Mouse (Mus musculus) kidney, embryonic 14.5 days (tissue): ENCODE measurements around the gene Trpm5. TPM values are rescaled to one million over a fixed set of nuclear protein-coding genes. Genes with fewer than 3 reads are reported as not detected.

ENCODE experiments used
- ATAC-seq: fragments of 200-750 bp; cut with Nextera tagmentation; 2 replicates; pipeline ENCODE4 v1.8.0; 2017; ENCODE audit warnings: moderate number of reproducible peaks, mild to moderate bottlenecking, moderate TSS enrichment, moderate library complexity; ENCODE audit not compliant: low FRiP score, low TSS enrichment
- H3K27ac ChIP-seq: fragments of 300-500 bp; sonication (generic); 2 replicates; pipeline ENCODE4 v1.5.1; 2014; ENCODE audit warnings: low read depth, mild to moderate bottlenecking, low read length, moderate library complexity, mixed read lengths
- H3K27me3 ChIP-seq: fragments of 300-500 bp; sonication (generic); 2 replicates; pipeline ENCODE4 v1.6.1; 2014; ENCODE audit warnings: mild to moderate bottlenecking, low read length; ENCODE audit not compliant: control insufficient read depth, insufficient read depth
- H3K36me3 ChIP-seq: fragments of 300-500 bp; sonication (generic); 2 replicates; pipeline ENCODE4 v1.6.1; 2014; ENCODE audit warnings: low read length, mixed read lengths; ENCODE audit not compliant: control insufficient read depth, insufficient read depth
- H3K4me1 ChIP-seq: fragments of 300-500 bp; sonication (generic); 2 replicates; pipeline ENCODE4 v1.6.1; 2014; ENCODE audit warnings: low read length, mixed read lengths; ENCODE audit not compliant: control insufficient read depth, insufficient read depth
- H3K4me2 ChIP-seq: fragments of 300-500 bp; sonication (generic); replicated peaks from 2 replicates; pipeline ENCODE4 v1.6.1; 2014; ENCODE audit warnings: low read depth, mild to moderate bottlenecking, low read length
- H3K4me3 ChIP-seq: fragments of 300-500 bp; sonication (generic); 2 replicates; pipeline ENCODE4 v1.5.1; 2014; ENCODE audit warnings: mild to moderate bottlenecking, low read length
- H3K9ac ChIP-seq: fragments of 300-500 bp; sonication (generic); 2 replicates; pipeline ENCODE4 v1.6.1; 2014; ENCODE audit warnings: low read depth, mild to moderate bottlenecking, low read length, moderate library complexity
- H3K9me3 ChIP-seq: fragments of 300-500 bp; sonication (generic); 2 replicates; pipeline ENCODE4 v1.6.1; 2016; ENCODE audit warnings: low read length; ENCODE audit not compliant: control insufficient read depth
- WGBS: fragments of 180-500 bp; shearing (Covaris S2); extraction: QIAGEN DNeasy Blood & Tissue Kit; methylation state at CpG from one replicate; pipeline ENCODE4 v1.1.7; 2014; 5-methylcytosine and 5-hydroxymethylcytosine counted together
- polyA plus RNA-seq: library from polyadenylated mRNA; unstranded; fragments of >200 nt; fragmentation: Nextera tagmentation; extraction: Ambion mirVana; gene quantifications from 2 replicates; pipeline ENCODE4 v1.2.1, GENCODE M21; 2014

Trpm5 gene
- polyA plus RNA-seq, 1 experiment from 2014 or later: 4.4 TPM

DNA sequence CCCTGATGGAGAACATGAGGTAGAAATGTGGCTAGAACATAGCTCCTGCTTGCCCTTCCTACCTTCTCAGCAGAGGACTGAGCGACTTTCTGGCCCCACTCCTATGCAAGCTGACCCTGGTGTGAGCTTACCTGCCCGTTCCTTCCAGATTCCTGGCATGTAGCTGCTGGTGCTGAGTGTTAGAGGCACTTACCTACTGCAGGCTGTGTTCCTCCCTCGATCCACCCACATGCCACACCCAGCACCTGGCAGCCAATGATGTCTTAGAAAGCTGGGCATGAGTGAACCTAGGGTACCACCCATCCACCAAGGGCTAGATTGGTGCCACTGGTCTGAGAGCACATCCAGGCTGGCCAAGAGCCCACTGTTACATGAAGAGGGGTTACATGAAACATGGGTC lies 595 bp downstream of the Trpm5 start:
- no peaks in the 10 kb centered on the region; the same call in 1 of the 2 replicates for H3K27me3 ChIP-seq
- 76% methylated on average over 3 of the region's 3 CpGs for WGBS
- no peak overlapping the region for H3K9ac ChIP-seq
- H3K27ac ChIP-seq: no peak overlapping the region
- H3K9me3 ChIP-seq: no peaks in the 10 kb centered on the region
- ATAC-seq: no peak
- H3K4me2 ChIP-seq: no peak overlapping the region
- no peak overlapping the region for H3K4me3 ChIP-seq
- H3K36me3 ChIP-seq: no peaks in the 10 kb centered on the region
- no peaks in the 10 kb centered on the region for H3K4me1 ChIP-seq

DNA sequence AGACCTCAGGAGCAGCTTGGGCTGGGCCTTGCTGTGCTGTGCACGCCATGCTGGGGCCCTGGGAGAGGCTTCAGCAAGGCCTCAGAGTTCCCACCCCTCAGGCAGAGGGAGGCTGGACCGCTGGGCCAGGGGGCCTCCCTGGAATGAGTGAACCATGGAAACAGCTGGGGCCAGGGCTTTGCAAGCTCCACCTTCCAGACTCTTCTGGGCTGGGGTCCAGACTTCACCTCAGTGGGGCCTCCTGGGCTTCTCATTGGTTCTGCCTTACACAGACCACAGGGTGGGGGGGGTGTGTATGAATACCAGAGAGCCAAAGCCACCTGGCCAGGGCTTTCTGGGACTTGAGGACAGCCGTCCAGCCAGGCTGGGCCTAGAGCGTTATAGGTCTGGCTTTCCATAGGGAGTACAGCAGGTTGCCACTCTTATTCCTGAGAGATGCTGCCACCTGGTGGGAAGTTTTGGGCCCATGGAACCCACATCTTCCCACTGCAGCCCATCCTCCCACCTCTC lies 7.3 kb downstream of the Trpm5 start:
- peak; percentile 90 for ATAC-seq
- H3K4me3 ChIP-seq: peak overlapping the region; percentile 13; the same call in 1 of the 2 replicates
- 16% methylated on average over 4 of the region's 4 CpGs for WGBS
- H3K27me3 ChIP-seq: no peaks in the 10 kb centered on the region
- H3K27ac ChIP-seq: peak overlapping the region; percentile 80; the same call in 1 of the 2 replicates
- no peaks in the 10 kb centered on the region for H3K9me3 ChIP-seq
- peak overlapping the region; percentile 31 for H3K4me2 ChIP-seq
- H3K36me3 ChIP-seq: no peaks in the 10 kb centered on the region; the same call in 1 of the 2 replicates
- 0 out of 2 replicates have a peak, but pooled peaks cover 7% of the 10 kb centered on the region for H3K4me1 ChIP-seq
- H3K9ac ChIP-seq: peak overlapping the region; percentile 42; the same call in 1 of the 2 replicates

DNA sequence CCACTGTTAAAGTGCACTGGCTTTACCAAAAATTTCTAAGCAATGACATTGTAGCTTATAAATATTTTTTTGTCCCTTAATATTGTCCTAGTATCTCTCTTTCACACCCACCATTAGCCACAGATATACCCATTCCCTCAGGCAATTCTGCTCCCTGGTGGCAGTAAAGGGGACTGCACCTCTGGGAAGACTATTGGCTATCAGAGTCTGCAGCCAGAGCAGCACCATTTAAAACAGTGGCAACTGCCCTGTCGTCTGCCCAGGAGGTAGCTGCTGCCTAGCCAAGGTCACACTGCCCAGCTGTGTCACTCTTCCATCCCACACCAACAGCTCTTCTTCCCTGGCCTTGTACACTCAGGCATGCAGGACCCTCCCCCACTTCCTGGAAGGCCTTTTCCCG lies 8.1 kb downstream of the Trpm5 start:
- peak; percentile 24; the same call in 1 of the 2 replicates for ATAC-seq
- peak overlapping the region; percentile 80; the same call in 1 of the 2 replicates for H3K27ac ChIP-seq
- H3K9me3 ChIP-seq: no peaks in the 10 kb centered on the region
- H3K4me2 ChIP-seq: peak overlapping the region; percentile 31
- WGBS: 42% methylated on average over 2 of the region's 2 CpGs
- peak overlapping the region; percentile 42; the same call in 1 of the 2 replicates for H3K9ac ChIP-seq
- 0 out of 2 replicates have a peak, but pooled peaks cover 7% of the 10 kb centered on the region for H3K4me1 ChIP-seq
- no peaks in the 10 kb centered on the region for H3K27me3 ChIP-seq
- no peaks in the 10 kb centered on the region; the same call in 1 of the 2 replicates for H3K36me3 ChIP-seq
- peak overlapping the region; percentile 13; the same call in 1 of the 2 replicates for H3K4me3 ChIP-seq

DNA sequence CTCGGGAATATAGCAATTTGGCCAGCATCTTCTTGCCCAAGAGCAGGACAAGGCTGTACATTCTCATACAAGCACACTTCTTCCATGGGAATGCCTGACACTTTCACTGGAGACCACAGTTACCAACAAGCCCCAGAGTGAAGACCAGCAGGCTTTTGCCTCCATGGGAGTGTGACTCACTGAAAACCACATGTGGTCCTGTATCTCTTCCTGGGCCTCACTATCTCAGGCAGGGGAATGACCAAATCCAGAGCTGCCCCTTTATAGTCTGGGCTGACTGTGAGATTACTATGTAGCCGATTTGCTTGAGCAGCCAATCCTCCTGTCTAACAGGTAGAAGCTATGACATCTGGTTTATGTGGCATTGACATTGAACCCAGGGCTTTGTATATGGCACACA lies 10.7 kb downstream of the Trpm5 start:
- 0 out of 2 replicates have a peak, but pooled peaks cover 7% of the 10 kb centered on the region for H3K4me1 ChIP-seq
- no peak overlapping the region for H3K4me2 ChIP-seq
- no peaks in the 10 kb centered on the region; the same call in 1 of the 2 replicates for H3K36me3 ChIP-seq
- H3K27ac ChIP-seq: no peak overlapping the region
- H3K9ac ChIP-seq: no peak overlapping the region
- no peak overlapping the region for H3K4me3 ChIP-seq
- 82% methylated on average over 2 of the region's 2 CpGs for WGBS
- H3K9me3 ChIP-seq: no peaks in the 10 kb centered on the region
- H3K27me3 ChIP-seq: no peaks in the 10 kb centered on the region
- ATAC-seq: no peak

DNA sequence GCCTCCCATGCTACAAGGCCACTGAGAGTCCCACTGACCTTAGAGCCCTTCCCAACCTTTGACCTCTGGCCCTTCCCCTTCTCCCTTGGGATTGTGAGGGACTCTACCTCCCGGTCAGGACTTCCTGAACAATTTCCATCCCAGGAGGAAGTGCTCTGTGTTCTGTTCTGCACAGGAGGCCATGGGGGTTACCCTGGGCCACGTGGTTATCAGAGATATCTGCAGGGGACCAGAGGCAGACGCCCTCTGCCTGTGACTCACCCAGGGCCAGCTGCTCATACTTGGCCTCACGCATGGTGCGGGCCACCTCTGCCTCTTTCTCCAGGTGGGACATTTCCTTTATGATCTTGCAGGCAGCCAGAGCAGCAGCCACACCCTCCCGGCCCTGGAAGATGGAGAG lies 12.4 kb downstream of the Trpm5 start:
- no peak overlapping the region for H3K4me3 ChIP-seq
- no peaks in the 10 kb centered on the region; the same call in 1 of the 2 replicates for H3K36me3 ChIP-seq
- H3K27me3 ChIP-seq: no peaks in the 10 kb centered on the region
- ATAC-seq: no peak
- H3K27ac ChIP-seq: no peak overlapping the region
- H3K4me1 ChIP-seq: 0 out of 2 replicates have a peak, but pooled peaks cover 7% of the 10 kb centered on the region
- 62% methylated on average over 6 of the region's 6 CpGs for WGBS
- no peaks in the 10 kb centered on the region for H3K9me3 ChIP-seq
- H3K4me2 ChIP-seq: no peak overlapping the region
- H3K9ac ChIP-seq: no peak overlapping the region

DNA sequence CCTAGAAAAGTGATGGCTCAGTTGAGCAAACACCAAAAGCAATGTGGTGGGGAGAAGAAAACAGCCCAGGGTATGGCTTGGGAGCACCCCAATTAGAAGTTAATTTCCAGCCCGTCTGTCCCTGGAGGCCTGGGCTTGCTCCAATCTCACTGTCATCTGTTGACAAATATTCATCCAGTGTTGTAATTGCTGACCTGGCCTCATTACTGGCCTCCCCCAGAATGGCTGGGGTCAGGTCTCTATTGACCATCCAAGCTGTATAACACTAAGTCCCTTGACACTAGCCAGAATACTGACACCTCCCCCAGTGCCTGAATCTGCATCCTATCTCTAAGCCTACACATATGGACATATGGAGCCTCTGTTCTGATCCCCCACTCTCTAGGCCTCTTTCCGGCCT lies 17.1 kb downstream of the Trpm5 start:
- Histone ChIP-seq H3K9me3 (no peaks in the 10 kb centered on the region), H3K27me3 (no peaks in the 10 kb centered on the region), H3K4me1 (no peaks in the 10 kb centered on the region), H3K36me3 (no peaks in the 10 kb centered on the region; the same call in 1 of the 2 replicates), H3K4me2 (no peak overlapping the region), H3K9ac (no peak overlapping the region), H3K4me3 (no peak overlapping the region), H3K27ac (no peak overlapping the region)
- ATAC-seq: no peak
- WGBS: 83% methylated on average over 2 of the region's 2 CpGs

DNA sequence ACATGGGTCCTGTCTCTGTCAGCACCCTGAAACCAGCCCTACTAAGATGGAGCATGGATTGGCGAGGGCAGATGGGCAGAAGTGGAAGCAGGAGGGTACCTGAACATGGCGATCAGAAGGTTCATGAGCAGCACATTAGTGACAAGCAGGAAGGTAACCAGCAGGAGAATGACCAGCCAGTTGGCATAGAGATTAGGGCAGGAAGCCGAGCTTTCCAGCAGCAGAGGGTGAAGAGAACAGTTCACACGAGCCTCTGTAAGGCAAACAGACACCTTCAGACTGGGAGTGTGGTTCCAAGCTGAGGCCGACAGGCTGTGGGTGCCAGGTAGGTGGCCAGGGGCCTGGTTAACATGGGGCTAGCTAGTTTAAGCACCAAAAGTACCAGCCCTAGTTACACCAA lies 19.0 kb downstream of the Trpm5 start:
- H3K9me3 ChIP-seq: no peaks in the 10 kb centered on the region
- H3K27ac ChIP-seq: no peak overlapping the region
- no peak overlapping the region for H3K4me2 ChIP-seq
- peaks cover 7% of the 10 kb centered on the region for H3K36me3 ChIP-seq
- no peak for ATAC-seq
- H3K4me1 ChIP-seq: peaks cover 5% of the 10 kb centered on the region
- H3K27me3 ChIP-seq: no peaks in the 10 kb centered on the region
- H3K4me3 ChIP-seq: no peak overlapping the region
- WGBS: 77% methylated on average over 5 of the region's 5 CpGs
- no peak overlapping the region for H3K9ac ChIP-seq

DNA sequence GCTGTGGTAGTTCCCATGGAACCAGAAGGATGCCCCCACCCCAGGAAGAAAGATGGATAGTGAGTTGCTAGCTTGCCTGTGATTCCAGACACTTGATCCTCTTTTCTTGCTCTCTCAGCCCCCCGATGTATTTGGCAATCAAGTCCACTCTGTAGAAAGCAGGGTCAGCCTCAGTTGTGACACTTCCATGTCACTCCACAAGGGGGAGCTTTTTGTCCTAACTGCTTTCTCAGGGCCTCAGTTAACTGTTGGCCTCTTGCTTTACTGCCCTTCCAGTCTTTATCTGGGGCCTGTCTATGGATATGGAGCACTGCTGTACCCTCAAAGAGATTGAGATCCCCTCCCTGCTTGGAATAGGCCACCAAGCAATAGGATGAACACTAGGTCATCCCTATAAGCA lies 21.4 kb downstream of the Trpm5 start:
- peaks cover 10% of the 10 kb centered on the region for H3K36me3 ChIP-seq
- no peak overlapping the region for H3K4me3 ChIP-seq
- 80% methylated on average over 1 of the region's 1 CpGs for WGBS
- H3K4me1 ChIP-seq: peaks cover 9% of the 10 kb centered on the region
- no peak overlapping the region for H3K27ac ChIP-seq
- no peaks in the 10 kb centered on the region for H3K9me3 ChIP-seq
- ATAC-seq: no peak
- no peak overlapping the region for H3K4me2 ChIP-seq
- no peaks in the 10 kb centered on the region for H3K27me3 ChIP-seq
- H3K9ac ChIP-seq: no peak overlapping the region

DNA sequence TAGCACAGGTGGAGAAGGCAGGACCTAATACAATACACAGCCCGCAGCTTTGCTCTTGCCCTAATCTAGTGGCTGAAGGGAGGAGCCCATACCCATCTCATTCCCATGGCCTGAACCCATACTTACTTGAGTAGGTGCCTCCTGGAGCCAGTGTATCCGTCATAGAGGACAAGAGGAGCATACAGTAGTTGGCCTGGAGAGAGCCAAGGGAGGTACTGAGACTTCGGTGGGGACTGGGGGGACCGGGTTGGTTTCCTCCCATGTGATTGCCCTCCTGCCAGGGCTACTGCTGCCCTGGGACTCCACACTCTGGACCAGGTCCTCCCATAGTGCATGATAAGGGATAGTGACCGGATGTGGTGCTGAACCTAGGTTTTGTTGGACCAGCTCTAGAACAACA lies 21.8 kb downstream of the Trpm5 start:
- Histone ChIP-seq H3K4me3 (no peak overlapping the region), H3K4me1 (peaks cover 9% of the 10 kb centered on the region), H3K9me3 (no peaks in the 10 kb centered on the region), H3K36me3 (peaks cover 15% of the 10 kb centered on the region), H3K9ac (no peak overlapping the region; the same call in 1 of the 2 replicates), H3K4me2 (no peak overlapping the region), H3K27me3 (no peaks in the 10 kb centered on the region), H3K27ac (no peak overlapping the region)
- WGBS: 90% methylated on average over 5 of the region's 5 CpGs
- no peak for ATAC-seq
